Mouse (Mus musculus) spleen, adult 2 months (tissue): ENCODE results near the gene Sipa1l1.

Experiments
- CTCF ChIP-seq: fragments of 200-500 bp; IDR thresholded peaks from 2 replicates; pipeline ENCODE4 v1.5.1; 2011; ENCODE audit warnings: mild to moderate bottlenecking, inconsistent platforms; ENCODE audit not compliant: insufficient read depth, insufficient read length, insufficient replicate concordance; ENCODE audit errors: extremely low read depth
- POLR2A ChIP-seq: fragments of 200-500 bp; IDR thresholded peaks from 2 replicates; pipeline ENCODE4 v1.6.1; 2011; ENCODE audit warnings: low read depth, low read length, inconsistent platforms

GRCm38 (mm10) chr12:82479393-82479792, 310.3 kb downstream of the Sipa1l1 start:
- TF ChIP-seq POLR2A (no peak), CTCF (no peak)
